Mouse (Mus musculus) myocyte (in vitro differentiated cells): ENCODE results near the gene Igfals. TPM values are rescaled to one million over a fixed set of nuclear protein-coding genes. Genes with fewer than 3 reads are reported as not detected.

ENCODE experiments used
- H3K27me3 ChIP-seq: one replicate; pipeline ENCODE4 v1.6.1; 2011; ENCODE audit not compliant: control insufficient read depth, insufficient read depth, insufficient read length
- H3K36me3 ChIP-seq: one replicate; pipeline ENCODE4 v1.6.1; 2011; ENCODE audit not compliant: control insufficient read depth, insufficient read depth
- H3K4me2 ChIP-seq: one replicate; pipeline ENCODE4 v1.6.1; 2011; ENCODE audit warnings: low read depth, control low read depth
- H3K4me3 ChIP-seq: one replicate; pipeline ENCODE4 v1.5.1; 2011; ENCODE audit warnings: mild to moderate bottlenecking, control low read depth, moderate library complexity
- H3K79me2 ChIP-seq: one replicate; pipeline ENCODE4 v1.6.1; 2011; ENCODE audit not compliant: control insufficient read depth, insufficient read depth
- H3ac ChIP-seq: one replicate; pipeline ENCODE4 v1.6.1; 2011; ENCODE audit not compliant: control insufficient read depth, insufficient read length
- CEBPB ChIP-seq: IDR thresholded peaks from 2 replicates; pipeline ENCODE4 v1.6.1; 2011; ENCODE audit warnings: mild to moderate bottlenecking, moderate library complexity; ENCODE audit not compliant: poor library complexity, insufficient read depth, severe bottlenecking
- E2F4 ChIP-seq: IDR thresholded peaks from one replicate; pipeline ENCODE4 v1.6.1; 2011; ENCODE audit warnings: mild to moderate bottlenecking, control low read depth, moderate library complexity; ENCODE audit not compliant: insufficient read depth
- MAX ChIP-seq: IDR thresholded peaks from one replicate; pipeline ENCODE4 v1.6.1; 2011; ENCODE audit warnings: low read depth, mild to moderate bottlenecking, control low read depth
- MYOD1 ChIP-seq, 3 experiments: IDR thresholded peaks; one replicate each; pipeline ENCODE4 v1.6.1; 2011; ENCODE audit warnings: control low read depth in 2 of 3, low read depth in 2 of 3, mild to moderate bottlenecking in 2 of 3, moderate library complexity in 1 of 3; ENCODE audit not compliant: insufficient read length in 2 of 3, control insufficient read depth in 1 of 3
- MYOG ChIP-seq, 3 experiments: IDR thresholded peaks; one replicate each; pipeline ENCODE4 v1.6.1; 2011; ENCODE audit warnings: control low read depth in 2 of 3, low read depth in 2 of 3, mild to moderate bottlenecking in 2 of 3; ENCODE audit not compliant: insufficient read length in 2 of 3, control insufficient read depth in 1 of 3, insufficient read depth in 1 of 3
- POLR2A ChIP-seq: IDR thresholded peaks from one replicate; pipeline ENCODE4 v1.6.1; 2011; ENCODE audit warnings: low read depth, mild to moderate bottlenecking, control low read depth, moderate library complexity; ENCODE audit not compliant: insufficient read length
- POLR2AphosphoS2 ChIP-seq: IDR thresholded peaks from one replicate; pipeline ENCODE4 v1.6.1; 2011; ENCODE audit warnings: low read depth, control low read depth; ENCODE audit not compliant: insufficient read length
- REST ChIP-seq: IDR thresholded peaks from one replicate; pipeline ENCODE4 v1.6.1; 2011; ENCODE audit warnings: mild to moderate bottlenecking, control low read depth, moderate library complexity; ENCODE audit not compliant: insufficient read depth, insufficient read length
- SRF ChIP-seq: IDR thresholded peaks from one replicate; pipeline ENCODE4 v1.6.1; 2011; ENCODE audit warnings: low read depth; ENCODE audit not compliant: control insufficient read depth, insufficient read length
- TCF12 ChIP-seq: IDR thresholded peaks from one replicate; pipeline ENCODE4 v1.6.1; 2011; ENCODE audit warnings: mild to moderate bottlenecking, control low read depth; ENCODE audit not compliant: poor library complexity, insufficient read depth, severe bottlenecking
- TCF3 ChIP-seq: IDR thresholded peaks from one replicate; pipeline ENCODE4 v1.6.1; 2011; ENCODE audit warnings: low read depth, control low read depth; ENCODE audit not compliant: insufficient read length
- USF1 ChIP-seq: IDR thresholded peaks from one replicate; pipeline ENCODE4 v1.6.1; 2011; ENCODE audit warnings: low read depth, mild to moderate bottlenecking, control low read depth, moderate library complexity
- polyA plus RNA-seq: library from polyadenylated mRNA; unstranded; fragments of >200 nt; fragmentation: generic; extraction: Trizol; gene quantifications from one replicate; pipeline ENCODE4 v1.2.1, GENCODE M21; 2012; ENCODE audit warnings: missing spikeins

Igfals gene
- polyA plus RNA-seq, 1 experiment: not detected

DNA sequence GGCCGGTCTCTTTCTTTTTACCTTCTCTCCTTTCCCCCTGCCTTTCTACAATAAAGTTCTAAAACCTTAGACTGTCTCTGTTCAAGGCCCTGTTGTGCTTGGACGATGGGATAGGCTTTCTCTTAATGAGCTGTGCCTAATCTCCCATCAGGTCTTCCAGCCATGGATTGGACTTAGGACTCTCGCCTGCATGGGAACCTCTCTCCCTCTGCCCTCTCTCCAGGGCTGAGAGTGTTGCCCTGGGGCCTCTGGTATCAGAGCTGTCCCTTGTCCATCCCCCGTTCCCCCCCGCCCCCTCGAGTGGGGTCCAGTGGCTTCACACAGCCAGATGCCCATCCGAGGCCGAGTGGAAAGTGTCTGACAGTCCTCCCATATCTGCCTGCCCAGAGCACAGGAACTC lies 9.2 kb downstream of the Igfals start:
- Histone ChIP-seq H3K27me3 (peaks cover 5% of the 10 kb centered on the region), H3K4me3 (no peak overlapping the region), H3K79me2 (no peaks in the 10 kb centered on the region), H3K4me2 (no peak overlapping the region), H3K36me3 (no peaks in the 10 kb centered on the region), H3ac (no peak overlapping the region)
- TF ChIP-seq E2F4: no peak
- no peak for TF ChIP-seq MYOD1 (IDR thresholded peaks at IDR 0.05; ENCODE audit: control insufficient read depth in 1 of 3, insufficient read length in 2 of 3, low read depth in 2 of 3)
- no peak for TF ChIP-seq REST
- no peak for TF ChIP-seq POLR2AphosphoS2
- TF ChIP-seq TCF12: no peak
- no peak for TF ChIP-seq POLR2A
- TF ChIP-seq CEBPB: no peak
- no peak for TF ChIP-seq MYOG (IDR thresholded peaks at IDR 0.05; ENCODE audit: control insufficient read depth in 1 of 3, insufficient read depth in 1 of 3, insufficient read length in 2 of 3, low read depth in 2 of 3)
- TF ChIP-seq MAX: no peak
- no peak for TF ChIP-seq TCF3
- no peak for TF ChIP-seq SRF
- TF ChIP-seq USF1: no peak

DNA sequence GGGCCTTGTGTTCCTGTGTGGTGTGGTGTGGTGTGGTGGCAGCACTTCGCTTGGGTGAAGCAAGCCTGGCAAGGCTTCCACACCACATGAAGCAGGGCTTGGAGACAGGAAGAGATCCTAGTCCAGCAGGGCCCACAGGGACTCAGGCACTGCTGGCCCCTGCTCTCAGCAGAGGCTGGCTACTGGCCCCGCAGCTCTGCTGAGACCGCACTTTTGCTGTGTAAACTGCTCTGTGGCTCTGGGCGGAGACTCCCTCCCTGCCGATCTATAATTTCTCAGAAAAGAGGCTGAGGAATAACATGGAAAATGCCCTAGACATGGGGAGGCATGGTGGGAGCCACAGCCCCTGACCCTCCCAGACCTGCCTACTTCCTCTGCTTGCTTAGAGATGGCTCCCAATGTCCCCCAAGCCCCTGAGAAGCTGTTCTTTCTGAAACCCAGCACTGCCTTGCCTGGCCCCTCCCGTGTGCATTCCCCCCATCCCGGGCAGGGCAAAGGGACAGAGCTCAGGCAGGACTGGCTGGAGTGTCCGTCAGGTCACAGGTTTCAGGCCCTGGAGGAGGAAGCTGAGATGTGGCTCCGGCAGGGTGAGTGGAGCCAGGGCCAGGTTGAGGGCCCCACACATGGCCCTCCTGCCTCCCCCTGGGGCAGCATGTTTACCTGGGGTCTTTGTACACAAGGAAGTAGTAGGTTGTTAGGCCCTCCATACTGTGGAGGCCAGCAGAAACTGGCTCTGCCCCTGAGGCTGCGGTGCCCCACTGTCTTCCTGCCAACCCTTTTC lies 11.7 kb downstream of the Igfals start:
- Histone ChIP-seq H3K36me3 (no peaks in the 10 kb centered on the region), H3ac (no peak overlapping the region), H3K4me3 (no peak overlapping the region), H3K4me2 (no peak overlapping the region), H3K27me3 (peaks cover 5% of the 10 kb centered on the region), H3K79me2 (no peaks in the 10 kb centered on the region)
- TF ChIP-seq POLR2AphosphoS2: no peak
- TF ChIP-seq REST: no peak
- no peak for TF ChIP-seq CEBPB

DNA sequence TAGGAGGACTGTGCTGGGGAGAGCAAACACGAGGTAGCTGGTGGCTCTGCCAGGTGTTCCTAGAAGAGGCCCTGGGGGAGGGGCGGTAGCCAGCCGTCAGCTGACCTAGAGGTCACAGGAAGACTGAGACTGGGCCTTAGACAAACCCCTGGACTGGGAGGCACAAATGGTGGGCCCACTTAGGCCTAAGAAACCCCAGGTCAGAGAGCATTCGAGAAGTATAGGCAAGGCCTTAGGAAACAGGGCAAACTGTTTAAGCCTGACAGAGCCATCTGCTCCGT lies 12.3 kb downstream of the Igfals start:
- Histone ChIP-seq H3K36me3 (no peaks in the 10 kb centered on the region), H3K4me3 (no peak overlapping the region), H3ac (no peak overlapping the region), H3K4me2 (no peak overlapping the region), H3K27me3 (peaks cover 5% of the 10 kb centered on the region), H3K79me2 (no peaks in the 10 kb centered on the region)
- TF ChIP-seq USF1: no peak
- TF ChIP-seq REST: no peak
- TF ChIP-seq TCF3: no peak
- TF ChIP-seq TCF12: no peak
- no peak for TF ChIP-seq CEBPB
- TF ChIP-seq MAX: no peak
- no peak for TF ChIP-seq MYOD1 (IDR thresholded peaks at IDR 0.05; ENCODE audit: control insufficient read depth in 1 of 3, insufficient read length in 2 of 3, low read depth in 2 of 3)
- TF ChIP-seq POLR2AphosphoS2: no peak
- no peak for TF ChIP-seq MYOG (IDR thresholded peaks at IDR 0.05; ENCODE audit: control insufficient read depth in 1 of 3, insufficient read depth in 1 of 3, insufficient read length in 2 of 3, low read depth in 2 of 3)
- TF ChIP-seq SRF: no peak
- no peak for TF ChIP-seq POLR2A
- no peak for TF ChIP-seq E2F4

DNA sequence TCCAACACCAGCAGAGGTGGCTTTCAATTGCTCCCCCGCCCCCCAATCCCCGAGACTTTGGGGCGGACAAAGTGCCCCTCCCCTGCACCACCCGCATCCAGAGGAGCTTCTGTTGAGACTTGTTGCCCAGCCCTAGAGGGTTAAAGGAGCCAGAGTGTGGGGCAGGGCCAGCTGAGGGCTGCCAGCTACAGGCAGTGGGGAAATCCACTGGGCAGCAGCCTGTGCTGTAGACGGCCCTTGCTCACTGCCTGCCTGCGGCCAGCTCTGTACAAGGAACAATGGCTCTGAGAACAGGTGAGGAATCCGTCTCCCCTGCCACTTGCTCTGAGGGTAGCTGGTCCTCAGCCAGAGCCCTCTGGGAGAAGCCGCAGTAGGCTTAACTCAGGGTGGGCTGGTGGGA lies 12.7 kb downstream of the Igfals start:
- Histone ChIP-seq H3K36me3 (no peaks in the 10 kb centered on the region), H3K4me2 (no peak overlapping the region), H3K27me3 (peaks cover 5% of the 10 kb centered on the region), H3K4me3 (no peak overlapping the region), H3ac (no peak overlapping the region), H3K79me2 (no peaks in the 10 kb centered on the region)
- no peak for TF ChIP-seq MYOD1 (IDR thresholded peaks at IDR 0.05; ENCODE audit: control insufficient read depth in 1 of 3, insufficient read length in 2 of 3, low read depth in 2 of 3)
- no peak for TF ChIP-seq E2F4
- no peak for TF ChIP-seq MAX
- TF ChIP-seq TCF12: no peak

DNA sequence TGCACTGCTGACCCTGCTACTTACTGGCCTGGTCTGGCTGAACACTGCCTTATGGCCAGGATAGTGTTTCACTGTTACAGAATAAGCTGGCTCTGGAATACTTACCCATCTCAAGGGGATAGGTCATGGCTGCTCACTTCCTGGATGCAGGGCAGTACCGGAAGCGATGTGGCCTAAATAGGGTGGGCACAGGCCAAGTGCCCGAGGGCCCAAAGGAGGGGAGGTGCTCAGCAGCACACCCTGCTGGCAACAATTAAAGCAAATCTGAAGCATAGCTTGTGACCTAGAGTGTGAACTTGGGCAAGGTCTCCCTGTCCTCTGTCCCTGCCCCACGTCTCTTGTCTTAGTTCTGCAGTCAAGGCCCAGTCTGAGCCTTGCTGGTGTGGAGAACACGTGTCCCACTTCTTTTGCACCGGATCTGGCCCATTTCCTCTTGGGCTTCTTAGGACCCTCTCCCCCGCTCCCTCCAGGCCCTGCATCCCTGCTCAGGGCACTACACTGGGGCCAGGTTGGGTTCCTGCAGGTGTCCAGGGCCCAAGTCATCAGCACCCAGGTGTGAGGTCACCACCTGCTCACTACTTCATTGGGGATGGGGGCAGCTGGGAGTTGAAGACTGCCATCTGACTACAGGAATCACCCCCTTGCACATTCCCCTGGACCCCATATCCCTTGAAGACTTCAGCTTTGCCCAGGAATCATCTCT lies 16.1 kb downstream of the Igfals start:
- H3K27me3 ChIP-seq: no peaks in the 10 kb centered on the region
- no peak overlapping the region for H3ac ChIP-seq
- H3K36me3 ChIP-seq: no peaks in the 10 kb centered on the region
- H3K79me2 ChIP-seq: no peaks in the 10 kb centered on the region
- H3K4me3 ChIP-seq: no peak overlapping the region
- H3K4me2 ChIP-seq: peak overlapping the region; percentile 44
- TF ChIP-seq POLR2A (no peak), POLR2AphosphoS2 (no peak), USF1 (no peak), CEBPB (no peak), TCF12 (no peak), SRF (no peak), MAX (no peak), TCF3 (no peak), E2F4 (no peak), REST (no peak), MYOG (IDR thresholded peaks at IDR 0.05; ENCODE audit: control insufficient read depth in 1 of 3, insufficient read depth in 1 of 3, insufficient read length in 2 of 3, low read depth in 2 of 3) (no peak), MYOD1 (IDR thresholded peaks at IDR 0.05; ENCODE audit: control insufficient read depth in 1 of 3, insufficient read length in 2 of 3, low read depth in 2 of 3) (no peak)
